In the genomic region with DNA sequence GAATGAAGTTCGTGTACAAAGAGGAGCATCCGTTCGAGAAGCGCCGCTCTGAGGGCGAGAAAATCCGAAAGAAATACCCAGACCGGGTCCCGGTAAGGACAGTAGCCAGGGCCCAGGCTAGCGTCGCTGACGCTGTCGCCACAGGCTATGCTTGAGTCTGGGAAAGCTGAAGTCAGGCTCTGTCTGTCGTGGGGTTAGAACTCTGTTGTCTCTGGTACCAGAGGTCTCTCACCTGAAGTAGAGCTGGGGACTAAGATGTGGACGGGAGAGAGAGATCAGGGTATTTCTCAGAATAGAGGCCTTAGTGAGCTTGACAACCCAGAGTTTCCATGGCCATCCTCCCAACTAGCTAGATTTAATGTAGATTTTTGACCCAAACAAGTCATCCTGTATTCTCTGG, we compare ENCODE assay signal across 8 mouse cellular contexts. TPM values are rescaled to one million over a fixed set of nuclear protein-coding genes. Genes with fewer than 3 reads are reported as not detected.
DNase-seq lines count a peak whose midpoint lies in the region; ATAC-seq and TF ChIP-seq lines count a peak whose summit lies in the region.

No protein-coding gene starts in this region.

- peak overlapping the region; percentile 84 for H3K4me3 ChIP-seq in layer of hippocampus, adult 2 months
- peak overlapping the region; percentile 77 for H3K4me3 ChIP-seq in embryonic facial prominence, embryonic 12.5 days
- peak overlapping the region; percentile 71 for H3K4me3 ChIP-seq in intestine, embryonic 15.5 days (replicated peaks)
- H3K4me3 ChIP-seq in midbrain, postnatal 0 days (ENCODE audit: low read depth, low read length), result peak overlapping the region; percentile 56

- H3K4me1 ChIP-seq in embryonic facial prominence, embryonic 12.5 days, result peaks cover 8% of the 10 kb centered on the region
- H3K4me1 ChIP-seq in intestine, embryonic 15.5 days (replicated peaks), result peaks cover 5% of the 10 kb centered on the region
- no peaks in the 10 kb centered on the region; the same call in 1 of the 2 replicates for H3K4me1 ChIP-seq in midbrain, postnatal 0 days (ENCODE audit: insufficient read depth, low read length)

- no peak for ATAC-seq in embryonic facial prominence, embryonic 12.5 days (ENCODE audit: insufficient number of reproducible peaks, insufficient read depth, low FRiP score, low TSS enrichment)
- peak; percentile 19 for ATAC-seq in intestine, embryonic 15.5 days
- ATAC-seq in midbrain, postnatal 0 days (ENCODE audit: low FRiP score), result no peak
- ATAC-seq in monocyte, adult 5-6 weeks (replicated peaks; ENCODE audit: insufficient number of reproducible peaks, low FRiP score, low TSS enrichment, poor library complexity, severe bottlenecking), result no peak

- no peaks in the 10 kb centered on the region for H3K9me3 ChIP-seq in embryonic facial prominence, embryonic 12.5 days
- no peaks in the 10 kb centered on the region for H3K9me3 ChIP-seq in intestine, embryonic 15.5 days
- no peaks in the 10 kb centered on the region for H3K9me3 ChIP-seq in midbrain, postnatal 0 days (ENCODE audit: low read length)

- H3K27me3 ChIP-seq in embryonic facial prominence, embryonic 12.5 days, result no peaks in the 10 kb centered on the region
- no peaks in the 10 kb centered on the region for H3K27me3 ChIP-seq in intestine, embryonic 15.5 days (replicated peaks)
- no peaks in the 10 kb centered on the region for H3K27me3 ChIP-seq in midbrain, postnatal 0 days (ENCODE audit: insufficient read depth, low read length)

- peak overlapping the region; percentile 66 for H3K4me2 ChIP-seq in embryonic facial prominence, embryonic 12.5 days (replicated peaks)
- H3K4me2 ChIP-seq in intestine, embryonic 15.5 days (replicated peaks), result peak overlapping the region; percentile 80
- peak overlapping the region; percentile 61 for H3K4me2 ChIP-seq in midbrain, postnatal 0 days (ENCODE audit: low read depth, low read length, poor library complexity, severe bottlenecking)

- TF ChIP-seq CTCF in layer of hippocampus, adult 2 months (conservative IDR thresholded peaks at IDR 0.05), result no peak
- no peak for TF ChIP-seq CTCF in midbrain, postnatal 0 days (IDR thresholded peaks at IDR 0.05)

- peaks cover 51% of the 10 kb centered on the region for H3K36me3 ChIP-seq in embryonic facial prominence, embryonic 12.5 days
- H3K36me3 ChIP-seq in intestine, embryonic 15.5 days, result peaks cover 27% of the 10 kb centered on the region
- H3K36me3 ChIP-seq in midbrain, postnatal 0 days (ENCODE audit: insufficient read depth, low read length), result peaks cover 27% of the 10 kb centered on the region

- under 1% methylated on average over 15 of the region's 15 CpGs for WGBS in embryonic facial prominence, embryonic 12.5 days
- under 1% methylated on average over 15 of the region's 15 CpGs for WGBS in intestine, embryonic 15.5 days
- 0% methylated on average over 15 of the region's 15 CpGs for WGBS in midbrain, postnatal 0 days

- H3K27ac ChIP-seq in layer of hippocampus, adult 2 months, result peak overlapping the region; percentile 98
- peak overlapping the region; percentile 88 for H3K27ac ChIP-seq in embryonic facial prominence, embryonic 12.5 days
- H3K27ac ChIP-seq in intestine, embryonic 15.5 days, result peak overlapping the region; percentile 94
- peak overlapping the region; percentile 85 for H3K27ac ChIP-seq in midbrain, postnatal 0 days (ENCODE audit: low read depth, low read length)

- no peak for DNase-seq in layer of hippocampus, adult 2 months (ENCODE audit: low spot score in 2 of 2)
- DNase-seq in layer of hippocampus, postnatal 10 days (ENCODE audit: low spot score in 2 of 2), result no peak
- no peak for DNase-seq in midbrain, postnatal 0 days (ENCODE audit: low spot score)
- no peak for DNase-seq in embryo, embryonic 9.5 days (ENCODE audit: extremely low spot score)
- no peak for DNase-seq in layer of hippocampus, adult 11-12 months (ENCODE audit: low spot score)

- H3K9ac ChIP-seq in embryonic facial prominence, embryonic 12.5 days, result peak overlapping the region; percentile 87
- peak overlapping the region; percentile 85 for H3K9ac ChIP-seq in intestine, embryonic 15.5 days
- peak overlapping the region; percentile 88 for H3K9ac ChIP-seq in midbrain, postnatal 0 days (replicated peaks; ENCODE audit: low read length, poor library complexity, severe bottlenecking)

RNA-seq across cellular contexts. Expression of gene Gabarap, which starts 0.8 kb away (rescaled TPM):
- 100 to 1,000 TPM; 216 to 229 TPM for total RNA-seq in layer of hippocampus, adult 2 months (2021)
- 100 to 1,000 TPM; 256 to 267 TPM for total RNA-seq in layer of hippocampus, postnatal 10 days (2021)
- 463 and 471 TPM in 2 replicates for polyA plus RNA-seq in embryonic facial prominence, embryonic 12.5 days (2016; fragmentation: Nextera tagmentation; extraction: Ambion mirVana)
- 529 and 559 TPM in 2 replicates for polyA plus RNA-seq in intestine, embryonic 15.5 days (2015; fragmentation: Nextera tagmentation; extraction: Ambion mirVana)
- total RNA-seq in midbrain, postnatal 0 days (2014; rRNA removed), result 197 and 226 TPM in 2 replicates
- polyA plus RNA-seq in midbrain, postnatal 0 days (2015; fragmentation: Nextera tagmentation; extraction: Ambion mirVana), result 501 and 511 TPM in 2 replicates
- 244 to 340 TPM (median 296 TPM) in 3 replicates for total RNA-seq in monocyte, adult 5-6 weeks (2017)

RNA-seq across cellular contexts. Expression of gene Phf23, which starts 3.9 kb away (rescaled TPM):
- 10 to 100 TPM; 40.5 to 42.6 TPM for total RNA-seq in layer of hippocampus, adult 2 months (2021)
- 10 to 100 TPM; 40.1 to 43.7 TPM for total RNA-seq in layer of hippocampus, postnatal 10 days (2021)
- polyA plus RNA-seq in embryonic facial prominence, embryonic 12.5 days (2016; fragmentation: Nextera tagmentation; extraction: Ambion mirVana), result 95.1 and 99.1 TPM in 2 replicates
- polyA plus RNA-seq in intestine, embryonic 15.5 days (2015; fragmentation: Nextera tagmentation; extraction: Ambion mirVana), result 58.6 and 61.3 TPM in 2 replicates
- total RNA-seq in midbrain, postnatal 0 days (2014; rRNA removed), result 42.4 and 45.2 TPM in 2 replicates
- 37.6 and 40.0 TPM in 2 replicates for polyA plus RNA-seq in midbrain, postnatal 0 days (2015; fragmentation: Nextera tagmentation; extraction: Ambion mirVana)
- 48.7 to 74.0 TPM (median 57.5 TPM) in 3 replicates for total RNA-seq in monocyte, adult 5-6 weeks (2017)

RNA-seq across cellular contexts. Expression of gene Dvl2, which starts 8.7 kb away (rescaled TPM):
- 10 to 100 TPM; 40.6 to 45.3 TPM for total RNA-seq in layer of hippocampus, adult 2 months (2021)
- total RNA-seq in layer of hippocampus, postnatal 10 days (2021), result 10 to 100 TPM; 26.1 to 38.9 TPM
- 67.2 and 70.3 TPM in 2 replicates for polyA plus RNA-seq in embryonic facial prominence, embryonic 12.5 days (2016; fragmentation: Nextera tagmentation; extraction: Ambion mirVana)
- polyA plus RNA-seq in intestine, embryonic 15.5 days (2015; fragmentation: Nextera tagmentation; extraction: Ambion mirVana), result 30.5 and 31.8 TPM in 2 replicates
- 31.5 and 33.3 TPM in 2 replicates for total RNA-seq in midbrain, postnatal 0 days (2014; rRNA removed)
- 19.0 and 20.0 TPM in 2 replicates for polyA plus RNA-seq in midbrain, postnatal 0 days (2015; fragmentation: Nextera tagmentation; extraction: Ambion mirVana)
- 18.6 to 27.1 TPM (median 19.1 TPM) in 3 replicates for total RNA-seq in monocyte, adult 5-6 weeks (2017)

RNA-seq across cellular contexts. Expression of gene Elp5, which starts 9.4 kb away (rescaled TPM):
- 10 to 100 TPM; 72.8 to 72.9 TPM for total RNA-seq in layer of hippocampus, adult 2 months (2021)
- total RNA-seq in layer of hippocampus, postnatal 10 days (2021), result 10 to 100 TPM; 98.0 to 99.5 TPM
- 123 and 130 TPM in 2 replicates for polyA plus RNA-seq in embryonic facial prominence, embryonic 12.5 days (2016; fragmentation: Nextera tagmentation; extraction: Ambion mirVana)
- 102 and 105 TPM in 2 replicates for polyA plus RNA-seq in intestine, embryonic 15.5 days (2015; fragmentation: Nextera tagmentation; extraction: Ambion mirVana)
- 109 and 157 TPM in 2 replicates for total RNA-seq in midbrain, postnatal 0 days (2014; rRNA removed)
- polyA plus RNA-seq in midbrain, postnatal 0 days (2015; fragmentation: Nextera tagmentation; extraction: Ambion mirVana), result 171 and 182 TPM in 2 replicates
- 29.0 to 43.7 TPM (median 33.9 TPM) in 3 replicates for total RNA-seq in monocyte, adult 5-6 weeks (2017)

RNA-seq across cellular contexts. Expression of gene Ctdnep1, which starts 10.8 kb away (rescaled TPM):
- total RNA-seq in layer of hippocampus, adult 2 months (2021), result 100 to 1,000 TPM; 106 to 114 TPM
- total RNA-seq in layer of hippocampus, postnatal 10 days (2021), result 100 to 1,000 TPM; 101 to 105 TPM
- polyA plus RNA-seq in embryonic facial prominence, embryonic 12.5 days (2016; fragmentation: Nextera tagmentation; extraction: Ambion mirVana), result 32.4 and 32.8 TPM in 2 replicates
- 23.2 and 26.3 TPM in 2 replicates for polyA plus RNA-seq in intestine, embryonic 15.5 days (2015; fragmentation: Nextera tagmentation; extraction: Ambion mirVana)
- total RNA-seq in midbrain, postnatal 0 days (2014; rRNA removed), result 39.6 and 42.9 TPM in 2 replicates
- polyA plus RNA-seq in midbrain, postnatal 0 days (2015; fragmentation: Nextera tagmentation; extraction: Ambion mirVana), result 22.3 and 24.1 TPM in 2 replicates
- 19.4 to 30.8 TPM (median 23.6 TPM) in 3 replicates for total RNA-seq in monocyte, adult 5-6 weeks (2017)
